Mouse (Mus musculus): ENCODE data around the gene Fbxl17.

Fbxl17 gene

GRCm38 (mm10) chr17:63499636-63500155 is at the start of gene Fbxl17:
Gene Fbxl17 (minus strand): TSS chr17:63500017.
- peak; percentile 63 for DNase-seq

DNA sequence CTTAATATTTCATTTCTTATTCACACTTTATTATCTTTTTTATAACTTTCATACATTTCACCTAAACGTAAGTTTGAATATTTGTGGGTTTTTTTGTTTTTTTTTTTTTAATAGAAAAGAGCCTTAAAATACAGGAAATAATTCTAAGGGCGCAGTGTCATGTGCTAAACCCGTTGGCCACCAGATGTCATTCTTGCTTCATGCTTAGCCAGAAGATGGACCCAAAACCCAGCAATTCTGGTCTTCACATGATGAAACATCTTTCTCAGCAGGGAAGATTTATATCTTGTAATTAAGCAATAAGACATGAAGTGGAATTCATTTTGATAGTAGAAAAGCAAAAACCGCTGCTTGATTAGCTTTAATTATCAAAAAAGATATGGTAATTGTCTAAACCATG is 47.6 kb upstream of the Fbxl17 start:
- DNase-seq: no peak

- no peak for DNase-seq
These were observed 34.9 kb upstream of the Fbxl17 start for GRCm38 (mm10) chr17:63534576-63535265.

DNA sequence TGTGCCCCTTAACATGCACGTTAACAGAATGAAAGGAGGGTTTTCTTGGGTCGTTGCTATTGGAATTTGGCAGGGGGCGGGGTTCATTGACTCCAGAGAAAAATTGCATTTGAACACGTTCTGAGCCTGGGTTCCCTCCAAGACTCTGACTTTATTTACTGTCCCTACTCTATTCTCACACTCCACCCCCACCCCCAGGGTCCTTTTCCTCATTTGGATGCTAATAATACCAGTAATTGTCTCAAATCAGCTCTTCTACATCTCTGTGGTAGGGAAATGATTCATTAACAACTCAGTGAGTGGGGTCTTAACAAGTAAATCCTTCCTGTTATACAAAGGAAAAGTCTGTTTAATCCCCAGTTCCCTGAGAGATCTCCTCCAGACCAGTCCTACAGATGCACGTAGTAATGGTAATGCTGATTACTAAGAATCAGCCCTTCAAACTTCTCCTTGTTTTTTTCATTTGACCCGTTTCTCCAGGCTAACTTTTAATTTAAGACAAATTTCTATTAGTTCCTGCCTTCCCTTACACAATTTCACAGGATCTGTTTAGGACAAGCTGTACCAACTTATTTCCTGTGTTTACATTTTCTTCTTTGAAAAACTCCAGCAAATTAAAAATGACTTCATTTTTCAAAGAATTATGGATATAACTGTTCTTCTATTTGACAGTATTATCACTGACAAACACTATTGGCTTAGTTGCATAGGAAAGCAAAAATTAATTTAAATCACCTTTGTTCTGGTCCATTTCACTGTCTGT is 33.4 kb upstream of the Fbxl17 start:
- DNase-seq: no peak

- no peak for DNase-seq
These were observed 29.7 kb upstream of the Fbxl17 start for GRCm38 (mm10) chr17:63529476-63529875.

- DNase-seq: no peak
These were observed 20.9 kb upstream of the Fbxl17 start for GRCm38 (mm10) chr17:63520691-63521090.

DNA sequence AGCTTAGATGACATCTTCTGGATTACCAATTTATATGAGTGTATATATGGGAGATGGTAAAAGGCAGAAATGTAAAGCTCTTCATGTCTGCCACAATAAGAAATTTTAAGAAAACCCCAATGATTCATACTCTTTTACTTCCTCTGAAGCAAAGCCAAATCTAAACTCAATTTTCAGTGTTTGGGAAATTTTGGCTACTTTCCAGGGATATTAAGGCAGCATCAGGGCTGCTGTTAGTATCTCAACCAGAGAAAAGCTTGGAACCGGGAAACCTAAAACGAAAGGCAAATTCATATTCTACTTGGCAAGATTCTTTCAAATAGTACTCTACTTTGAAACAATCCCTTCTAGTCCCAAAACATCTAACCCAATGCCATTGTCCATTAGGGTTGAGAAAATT is 10.6 kb upstream of the Fbxl17 start:
- DNase-seq: no peak

GRCm38 (mm10) chr17:63501091-63501490 is 1.3 kb upstream of the Fbxl17 start:
- DNase-seq: no peak

- peak; percentile 83 for DNase-seq
These were observed 478 bp upstream of the Fbxl17 start for GRCm38 (mm10) chr17:63500156-63500834.

- DNase-seq: peak; percentile 58
These were observed 841 bp downstream of the Fbxl17 start for GRCm38 (mm10) chr17:63498717-63499635.

DNA sequence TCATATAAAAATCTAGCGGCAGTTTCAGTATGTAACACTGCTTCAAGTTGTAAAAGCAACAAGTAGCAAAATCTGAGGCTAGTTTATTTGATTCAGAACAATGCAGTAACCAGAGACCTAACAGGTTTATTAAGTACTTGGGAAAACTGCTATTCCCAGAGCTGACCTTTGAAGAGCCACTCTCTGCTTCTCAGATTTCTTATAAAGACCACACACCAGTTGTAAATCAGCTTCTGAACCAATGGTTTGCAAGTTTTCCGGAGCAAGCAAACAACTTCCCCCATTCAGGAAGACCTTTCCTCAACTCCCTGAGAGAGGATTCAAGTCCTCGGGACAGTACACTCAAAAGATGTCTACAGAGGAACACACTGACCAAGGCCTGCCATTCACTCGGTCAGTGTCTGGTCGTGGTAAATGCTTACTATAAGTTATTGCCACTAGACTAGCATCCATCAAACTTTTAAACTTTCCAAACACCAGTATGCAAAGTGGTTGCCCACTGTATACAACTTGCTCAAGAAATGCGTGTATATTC is 1.6 kb downstream of the Fbxl17 start:
- no peak for DNase-seq

GRCm38 (mm10) chr17:63497206-63497731 is 2.5 kb downstream of the Fbxl17 start:
- no peak for DNase-seq

DNA sequence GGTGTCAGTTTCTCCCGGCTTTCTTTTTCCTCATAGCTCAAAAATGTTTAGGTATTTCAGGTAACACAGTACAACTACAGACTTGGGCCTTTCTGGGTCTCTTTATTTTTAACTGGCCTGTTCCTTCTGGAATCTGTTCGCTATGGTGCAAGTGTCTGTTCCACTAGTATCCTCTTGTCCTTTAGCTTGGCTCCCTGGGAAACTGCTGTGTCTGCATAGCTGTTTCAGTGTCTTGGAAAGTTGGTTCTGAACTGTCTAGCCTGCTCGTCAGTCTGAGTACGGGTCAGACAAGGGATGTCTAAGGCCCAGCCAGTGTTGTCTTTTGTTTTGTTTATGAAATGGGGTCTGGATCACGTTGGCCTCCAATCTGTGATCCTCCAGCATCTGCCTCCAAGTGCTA is 3.7 kb downstream of the Fbxl17 start:
- DNase-seq: no peak

- DNase-seq: no peak
These were observed 5.8 kb downstream of the Fbxl17 start for GRCm38 (mm10) chr17:63493876-63494580.

DNA sequence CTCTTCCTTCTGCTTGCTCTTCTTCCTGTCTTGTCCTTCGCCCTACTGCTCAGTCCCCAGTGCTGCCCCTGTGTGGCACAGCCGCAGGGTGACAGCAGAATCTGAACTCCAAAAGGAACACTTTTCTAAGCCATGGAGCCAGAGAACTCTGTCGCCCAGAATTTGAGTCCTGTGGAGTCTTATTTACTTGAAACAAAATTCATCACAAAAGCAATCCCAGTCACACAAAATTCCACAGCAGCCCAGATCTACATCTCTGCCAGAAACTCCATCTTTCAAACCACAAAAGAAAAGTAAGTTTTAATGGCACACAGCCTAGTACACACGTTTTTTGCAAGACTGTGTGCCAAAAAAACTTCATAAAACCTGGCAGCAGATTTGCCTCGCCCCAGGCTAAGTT is 6.5 kb downstream of the Fbxl17 start:
- DNase-seq: peak; percentile 45

GRCm38 (mm10) chr17:63492665-63493273 is 7.0 kb downstream of the Fbxl17 start:
- peak; percentile 4 for DNase-seq

DNA sequence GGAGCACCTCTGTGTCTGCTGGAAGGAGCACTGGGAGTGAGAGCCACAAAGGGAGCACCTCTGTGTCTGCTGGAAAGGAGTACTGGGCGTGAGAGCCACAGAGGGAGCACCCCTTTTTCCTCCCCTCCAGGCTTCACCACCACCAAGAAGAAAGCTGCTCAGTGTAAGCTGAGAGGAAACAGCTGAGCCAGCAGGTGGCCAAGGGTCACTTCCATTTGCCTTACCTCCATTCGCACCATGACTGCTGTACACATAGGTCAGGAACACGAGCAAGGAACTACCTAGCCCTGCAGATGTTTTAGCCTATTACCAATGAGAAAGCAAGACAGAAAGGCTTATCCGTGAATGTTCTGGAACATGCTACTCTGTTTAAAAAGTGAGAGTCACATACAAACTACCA is 10.3 kb downstream of the Fbxl17 start:
- no peak for DNase-seq

DNA sequence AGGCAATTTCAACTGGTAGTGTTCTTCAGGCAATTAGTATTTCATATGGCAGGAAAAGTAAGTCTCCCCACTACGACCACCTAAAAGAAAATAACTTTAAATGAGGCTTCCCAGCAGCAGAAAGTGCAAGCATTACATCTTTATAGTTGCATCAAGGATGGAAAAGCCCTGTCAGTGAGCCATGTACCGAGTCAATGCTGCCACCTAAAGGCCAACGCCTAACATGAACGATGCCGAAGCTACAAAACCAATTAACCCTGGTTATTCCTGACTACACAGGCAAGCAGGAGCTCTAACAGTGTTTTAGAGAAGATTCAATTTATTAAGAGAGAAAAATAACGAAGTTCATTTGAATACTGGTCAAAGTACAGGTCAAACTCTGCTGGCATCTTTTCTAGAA is 32.0 kb downstream of the Fbxl17 start:
- DNase-seq: peak; percentile 69

DNA sequence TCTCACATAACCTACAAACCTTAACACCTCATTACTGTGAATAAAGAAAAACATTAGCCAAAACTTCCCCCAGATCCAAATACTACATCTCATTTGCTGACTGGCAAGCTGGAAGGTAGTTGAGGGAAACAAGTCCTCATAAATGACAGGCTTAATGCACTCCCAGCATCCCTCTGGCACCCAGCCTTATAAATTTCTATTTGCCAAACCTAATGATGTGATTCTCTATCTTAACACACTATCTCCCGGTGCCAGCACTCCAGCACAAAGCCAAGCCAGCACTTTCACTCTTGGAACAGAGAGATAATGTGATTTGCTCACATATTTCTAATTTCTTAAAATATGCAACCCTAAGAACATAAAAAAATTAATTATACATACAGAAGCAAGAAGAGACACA is 34.6 kb downstream of the Fbxl17 start:
- no peak for DNase-seq

DNA sequence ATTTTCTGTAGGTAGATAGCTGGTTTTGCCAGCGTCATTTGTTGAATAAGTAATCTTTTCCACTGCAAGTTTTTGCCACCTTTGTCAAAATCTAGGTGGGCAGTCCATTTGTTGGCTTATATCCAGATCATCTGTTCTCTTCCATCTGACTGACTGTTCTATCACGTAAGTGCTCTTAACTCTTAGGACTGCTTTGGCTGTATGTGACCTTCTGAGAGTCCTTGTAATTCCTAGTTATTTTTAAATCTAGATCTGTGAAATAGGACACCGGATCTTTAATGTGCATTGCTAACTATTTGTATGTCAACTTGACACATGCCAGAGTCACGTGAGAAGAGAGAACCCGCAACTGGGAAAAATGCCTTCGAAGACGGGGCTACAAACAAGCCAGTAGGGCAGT is 37.3 kb downstream of the Fbxl17 start:
- no peak for DNase-seq
